Mouse (Mus musculus) hindbrain, embryonic 13.5 days (tissue): ENCODE measurements at regions not wholly inside any gene's neighbourhood (a gene's known extent, or its start where the extent isn't known, plus 50 kb on each side); places are given as distances from the start of the nearest gene placed in this dataset.

Source experiments
- ATAC-seq: fragments of 200-750 bp; cut with Nextera tagmentation; 2 replicates; pipeline ENCODE4 v1.8.0; 2017; ENCODE audit warnings: moderate TSS enrichment; ENCODE audit not compliant: low FRiP score
- H3K27ac ChIP-seq: fragments of 300-500 bp; sonication (generic); 2 replicates; pipeline ENCODE4 v1.5.1; 2015; ENCODE audit warnings: inconsistent platforms, mild to moderate bottlenecking, moderate library complexity
- H3K27me3 ChIP-seq: fragments of 300-500 bp; sonication (generic); 2 replicates; pipeline ENCODE4 v1.6.1; 2015; ENCODE audit warnings: mild to moderate bottlenecking, inconsistent platforms
- H3K36me3 ChIP-seq: fragments of 300-500 bp; sonication (generic); 2 replicates; pipeline ENCODE4 v1.6.1; 2015; ENCODE audit warnings: mild to moderate bottlenecking, inconsistent platforms
- H3K4me1 ChIP-seq: fragments of 300-500 bp; sonication (generic); replicated peaks from 2 replicates; pipeline ENCODE4 v1.6.1; 2015; ENCODE audit warnings: inconsistent platforms
- H3K4me2 ChIP-seq: fragments of 300-500 bp; sonication (generic); 2 replicates; pipeline ENCODE4 v1.6.1; 2015; ENCODE audit warnings: inconsistent platforms, mild to moderate bottlenecking, moderate library complexity
- H3K4me3 ChIP-seq: fragments of 300-500 bp; sonication (generic); 2 replicates; pipeline ENCODE4 v1.5.1; 2015; ENCODE audit warnings: mild to moderate bottlenecking, inconsistent platforms
- H3K9ac ChIP-seq: fragments of 300-500 bp; sonication (generic); 2 replicates; pipeline ENCODE4 v1.6.1; 2015; ENCODE audit warnings: mild to moderate bottlenecking, inconsistent platforms
- H3K9me3 ChIP-seq: fragments of 300-500 bp; sonication (generic); 2 replicates; pipeline ENCODE4 v1.6.1; 2016; ENCODE audit warnings: inconsistent platforms
- WGBS: fragments of 180-500 bp; shearing (Covaris S2); methylation state at CpG from one replicate; pipeline ENCODE4 v1.1.7; 2015; 5-methylcytosine and 5-hydroxymethylcytosine counted together

DNA sequence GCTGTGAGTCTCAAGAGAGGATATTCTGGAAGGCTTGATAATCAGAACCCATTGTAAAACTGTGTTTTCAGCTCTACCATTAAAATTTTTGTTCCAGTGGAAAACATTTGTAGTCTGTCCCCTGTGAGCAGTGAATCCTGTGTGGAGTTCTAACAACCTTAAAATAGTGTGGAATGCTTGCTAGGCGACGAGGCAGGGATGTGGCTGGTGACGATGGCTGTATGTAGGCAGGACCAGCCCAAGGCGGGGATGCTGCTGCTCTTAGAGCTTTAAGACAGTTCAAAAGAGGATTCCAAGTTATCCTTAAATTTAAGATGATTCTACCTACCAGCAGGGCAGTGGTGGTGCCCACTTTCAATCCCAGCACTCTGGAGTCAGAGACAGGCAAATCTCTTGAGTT lies 1151.9 kb upstream of the A1bg start:
- 96% methylated on average over 4 of the region's 4 CpGs for WGBS
- no peak for ATAC-seq

DNA sequence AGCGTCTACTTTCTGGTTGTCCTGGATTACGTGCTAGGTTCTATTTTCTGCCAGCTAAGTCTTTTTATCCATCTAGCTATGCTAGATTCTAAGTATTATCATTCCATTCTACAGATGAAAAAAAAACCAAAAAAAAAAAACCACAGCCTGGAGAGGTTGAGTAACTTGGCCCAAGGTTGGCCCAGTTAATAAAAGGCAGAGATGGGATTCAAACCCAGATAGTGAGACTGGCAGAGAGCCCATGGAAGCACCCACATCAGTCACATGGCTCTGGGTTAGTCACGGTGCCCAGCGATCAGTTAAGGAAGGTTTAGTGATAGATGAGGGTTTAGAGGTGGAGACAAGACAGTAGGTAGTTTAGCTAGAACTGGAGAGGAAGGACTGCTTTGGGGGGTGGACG lies 1150.8 kb upstream of the A1bg start:
- H3K4me1 ChIP-seq, result no peaks in the 10 kb centered on the region
- no peak overlapping the region for H3K4me2 ChIP-seq
- H3K9ac ChIP-seq, result no peak overlapping the region
- H3K27me3 ChIP-seq, result 0 out of 2 replicates have a peak, but pooled peaks cover 4% of the 10 kb centered on the region
- H3K9me3 ChIP-seq, result no peaks in the 10 kb centered on the region
- no peak overlapping the region for H3K4me3 ChIP-seq
- no peak for ATAC-seq
- no peak overlapping the region for H3K27ac ChIP-seq
- H3K36me3 ChIP-seq, result no peaks in the 10 kb centered on the region
- WGBS, result 93% methylated on average over 5 of the region's 5 CpGs

More for the DNA sequence above, 1151.9 kb upstream of the A1bg start:
- 0 out of 2 replicates have a peak, but pooled peaks cover 4% of the 10 kb centered on the region for H3K27me3 ChIP-seq
- no peaks in the 10 kb centered on the region for H3K4me1 ChIP-seq
- H3K9ac ChIP-seq, result no peak overlapping the region
- no peak overlapping the region for H3K27ac ChIP-seq
- H3K4me3 ChIP-seq, result no peak overlapping the region
- no peaks in the 10 kb centered on the region for H3K9me3 ChIP-seq
- H3K36me3 ChIP-seq, result no peaks in the 10 kb centered on the region
- H3K4me2 ChIP-seq, result no peak overlapping the region

DNA sequence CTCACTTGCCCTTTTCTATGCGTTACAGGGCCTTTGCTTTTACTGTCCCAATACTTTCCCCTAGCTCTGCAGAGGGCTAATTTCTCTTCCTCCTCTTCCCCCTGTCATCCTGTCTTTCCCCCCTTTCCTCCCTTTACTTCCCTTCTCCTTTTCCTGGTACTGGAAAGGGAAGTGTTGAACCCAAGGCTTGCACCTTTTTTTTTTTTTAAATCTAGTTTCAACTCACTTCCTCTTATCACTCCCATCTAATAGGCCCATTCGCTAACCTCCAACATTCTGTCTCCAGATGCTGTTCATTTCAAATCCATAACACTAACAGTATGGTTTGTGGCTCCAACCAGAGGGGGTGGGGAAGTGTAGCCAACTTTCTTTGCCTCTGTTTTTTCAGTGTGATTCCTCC lies 1148.5 kb upstream of the A1bg start:
- WGBS, result 85% methylated on average over 2 of the region's 2 CpGs
- H3K36me3 ChIP-seq, result no peaks in the 10 kb centered on the region

DNA sequence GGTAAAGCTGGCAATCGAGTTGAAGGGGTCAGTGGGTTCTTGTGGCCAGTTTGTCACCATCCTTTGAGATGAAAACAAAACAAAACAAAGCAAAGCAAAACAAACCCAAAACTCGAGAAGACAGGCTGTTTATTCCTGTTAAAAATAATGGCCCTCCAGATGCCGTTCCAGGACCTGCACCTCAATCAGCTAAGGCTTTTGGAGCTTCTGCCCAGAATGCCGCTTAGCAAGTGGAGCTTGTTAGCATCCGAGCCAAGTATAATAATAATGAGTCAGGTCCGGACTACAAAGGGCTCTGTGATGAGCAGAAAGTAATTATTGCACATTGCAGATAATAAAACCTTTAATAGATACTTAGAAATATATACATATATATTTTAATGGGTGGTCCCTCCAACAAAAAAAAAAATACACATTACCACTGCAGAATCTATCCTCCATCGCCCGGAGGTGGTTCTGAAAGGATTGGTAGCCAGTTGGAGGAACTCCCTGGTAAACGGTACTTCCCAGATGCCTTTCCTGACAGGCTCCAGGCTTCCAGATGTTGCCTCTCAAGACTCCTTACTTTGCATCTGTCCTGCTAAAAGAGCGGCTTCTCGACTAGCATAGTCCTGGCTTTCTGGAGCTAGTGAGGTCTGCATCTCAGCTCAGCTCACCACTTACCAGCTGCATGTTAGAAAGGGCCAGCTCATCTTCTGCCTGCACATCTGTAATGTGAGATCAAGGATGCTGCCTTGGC lies 1145.8 kb upstream of the A1bg start:
- ATAC-seq, result no peak
- Histone ChIP-seq H3K9me3 (no peaks in the 10 kb centered on the region), H3K9ac (no peak overlapping the region), H3K27me3 (0 out of 2 replicates have a peak, but pooled peaks cover 4% of the 10 kb centered on the region), H3K4me2 (no peak overlapping the region), H3K36me3 (no peaks in the 10 kb centered on the region), H3K4me3 (no peak overlapping the region), H3K4me1 (no peaks in the 10 kb centered on the region), H3K27ac (no peak overlapping the region)
- WGBS, result 69% methylated on average over 11 of the region's 11 CpGs

More for the DNA sequence above, 1148.5 kb upstream of the A1bg start:
- Histone ChIP-seq H3K4me1 (no peaks in the 10 kb centered on the region), H3K27me3 (0 out of 2 replicates have a peak, but pooled peaks cover 4% of the 10 kb centered on the region), H3K9ac (no peak overlapping the region), H3K27ac (no peak overlapping the region), H3K9me3 (no peaks in the 10 kb centered on the region), H3K4me2 (no peak overlapping the region), H3K4me3 (no peak overlapping the region)
- ATAC-seq, result no peak

DNA sequence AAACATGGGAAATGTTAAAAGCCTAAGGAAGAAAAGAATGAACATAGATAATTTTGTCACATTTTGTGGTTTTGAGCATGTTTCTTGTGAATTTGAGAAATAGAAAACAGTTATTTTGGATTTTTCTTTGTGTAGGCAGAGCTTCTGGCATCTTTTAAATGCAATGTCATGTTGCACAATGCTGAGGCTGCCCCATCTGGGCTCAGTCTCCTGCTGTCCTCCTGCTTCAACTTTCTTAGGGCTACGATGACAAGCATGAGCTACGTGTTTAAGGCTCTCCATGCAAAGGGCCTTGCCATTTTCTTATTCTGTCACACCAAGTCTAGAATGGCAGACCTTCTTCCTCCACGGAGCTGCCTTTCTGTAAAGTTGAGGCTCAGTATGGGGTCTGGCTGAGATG lies 1141.6 kb upstream of the A1bg start:
- Histone ChIP-seq H3K9ac (no peak overlapping the region), H3K4me2 (no peak overlapping the region), H3K27me3 (no peaks in the 10 kb centered on the region), H3K36me3 (no peaks in the 10 kb centered on the region), H3K4me1 (no peaks in the 10 kb centered on the region), H3K27ac (no peak overlapping the region), H3K9me3 (no peaks in the 10 kb centered on the region), H3K4me3 (no peak overlapping the region)
- ATAC-seq, result no peak
- 86% methylated on average over 3 of the region's 3 CpGs for WGBS

DNA sequence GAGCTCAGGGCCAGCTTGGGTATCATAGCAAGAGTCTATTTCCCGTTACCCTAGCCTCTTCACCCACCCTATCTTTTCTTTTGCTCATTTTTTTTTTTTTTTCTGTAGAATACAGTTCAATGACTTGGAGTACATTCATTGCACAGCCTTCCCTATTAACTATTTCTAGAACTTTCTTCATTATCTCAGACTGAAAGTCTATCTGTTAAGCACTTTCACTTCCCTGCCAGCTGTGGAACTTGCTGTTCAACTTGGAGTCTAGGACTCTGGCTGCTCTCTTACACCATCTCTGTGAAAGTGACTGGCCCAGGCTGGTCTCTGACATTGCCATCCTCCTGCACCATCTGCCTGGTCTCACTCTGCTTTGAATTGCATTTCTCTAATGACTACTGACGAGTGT lies 1134.6 kb upstream of the A1bg start:
- 89% methylated on average over 2 of the region's 2 CpGs for WGBS
- Histone ChIP-seq H3K27ac (no peak overlapping the region), H3K9me3 (no peaks in the 10 kb centered on the region), H3K4me3 (no peak overlapping the region), H3K9ac (no peak overlapping the region), H3K4me1 (no peaks in the 10 kb centered on the region), H3K27me3 (no peaks in the 10 kb centered on the region), H3K4me2 (no peak overlapping the region), H3K36me3 (no peaks in the 10 kb centered on the region)
- ATAC-seq, result no peak

DNA sequence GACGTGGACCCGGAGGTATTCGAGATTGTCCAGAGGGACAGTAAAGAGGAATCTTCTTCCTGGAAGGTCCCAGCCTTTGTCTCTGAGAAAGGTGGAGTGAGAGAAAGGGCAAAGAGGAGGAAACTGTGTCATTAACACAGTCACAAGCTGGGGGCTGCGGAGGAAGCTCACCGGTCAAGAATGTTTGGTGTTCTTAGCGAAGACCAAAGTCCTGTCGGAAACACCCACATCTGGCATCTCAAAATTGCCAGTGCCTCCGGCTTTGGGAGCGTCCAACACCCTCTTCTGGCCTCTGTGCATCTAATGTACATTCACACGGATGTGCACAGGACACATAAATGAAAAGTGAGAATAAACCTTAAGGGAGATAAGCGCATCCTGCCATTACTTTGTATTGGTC lies 1134.1 kb upstream of the A1bg start:
- 92% methylated on average over 11 of the region's 11 CpGs for WGBS
- ATAC-seq, result no peak
- Histone ChIP-seq H3K4me3 (no peak overlapping the region), H3K9ac (no peak overlapping the region), H3K27me3 (no peaks in the 10 kb centered on the region), H3K4me2 (no peak overlapping the region), H3K9me3 (no peaks in the 10 kb centered on the region), H3K36me3 (no peaks in the 10 kb centered on the region), H3K4me1 (no peaks in the 10 kb centered on the region), H3K27ac (no peak overlapping the region)

DNA sequence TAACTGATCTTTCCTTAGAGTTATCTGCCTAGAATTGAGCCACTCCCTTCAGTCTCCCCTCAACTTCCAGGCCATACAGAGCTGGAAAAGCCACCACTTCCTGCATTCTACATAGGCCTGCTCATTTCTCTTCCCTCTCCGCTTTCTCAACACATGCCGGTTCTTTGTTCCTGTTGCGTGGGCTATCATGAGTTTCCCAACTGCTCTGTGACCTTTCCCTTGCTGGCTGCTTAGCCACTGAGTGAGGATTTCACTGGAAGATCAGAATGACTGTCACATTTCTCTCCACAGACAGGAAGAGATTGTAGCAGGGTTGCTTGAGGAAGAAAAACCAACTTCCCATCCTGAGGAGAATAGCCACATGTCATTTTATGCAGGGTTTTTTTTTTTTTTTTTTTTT lies 1133.6 kb upstream of the A1bg start:
- no peaks in the 10 kb centered on the region for H3K36me3 ChIP-seq
- no peak overlapping the region for H3K27ac ChIP-seq
- WGBS, result 86% methylated on average over 3 of the region's 3 CpGs
- no peak overlapping the region for H3K9ac ChIP-seq
- H3K27me3 ChIP-seq, result no peaks in the 10 kb centered on the region
- no peaks in the 10 kb centered on the region for H3K4me1 ChIP-seq
- H3K9me3 ChIP-seq, result no peaks in the 10 kb centered on the region
- no peak overlapping the region for H3K4me3 ChIP-seq
- no peak overlapping the region for H3K4me2 ChIP-seq
- ATAC-seq, result no peak

DNA sequence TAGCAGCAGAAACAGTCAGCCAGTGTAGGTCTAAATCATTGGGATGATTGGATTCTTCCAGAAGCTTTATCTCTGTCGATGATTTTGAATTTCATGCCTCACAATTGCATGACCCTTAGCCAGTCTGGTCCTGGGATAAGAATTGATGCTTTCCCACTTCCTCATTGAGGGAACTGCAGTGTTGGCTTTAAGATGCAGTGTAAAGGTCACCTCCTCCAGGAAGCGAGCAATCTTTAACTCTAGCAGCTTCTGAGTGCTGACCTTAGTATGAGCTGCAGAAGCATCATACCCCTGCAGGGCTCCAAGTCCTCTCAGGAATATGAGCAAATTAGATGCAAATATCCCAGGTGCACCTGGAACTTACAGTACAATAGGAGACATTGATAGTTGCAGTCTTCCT lies 1132.2 kb upstream of the A1bg start:
- H3K9ac ChIP-seq, result no peak overlapping the region
- no peak for ATAC-seq
- 85% methylated on average over 2 of the region's 2 CpGs for WGBS
- no peaks in the 10 kb centered on the region for H3K27me3 ChIP-seq
- no peaks in the 10 kb centered on the region for H3K36me3 ChIP-seq
- 0 out of 2 replicates have a peak, but pooled peaks cover 5% of the 10 kb centered on the region for H3K9me3 ChIP-seq
- no peak overlapping the region for H3K4me3 ChIP-seq
- H3K4me1 ChIP-seq, result no peaks in the 10 kb centered on the region
- no peak overlapping the region for H3K4me2 ChIP-seq
- H3K27ac ChIP-seq, result no peak overlapping the region

DNA sequence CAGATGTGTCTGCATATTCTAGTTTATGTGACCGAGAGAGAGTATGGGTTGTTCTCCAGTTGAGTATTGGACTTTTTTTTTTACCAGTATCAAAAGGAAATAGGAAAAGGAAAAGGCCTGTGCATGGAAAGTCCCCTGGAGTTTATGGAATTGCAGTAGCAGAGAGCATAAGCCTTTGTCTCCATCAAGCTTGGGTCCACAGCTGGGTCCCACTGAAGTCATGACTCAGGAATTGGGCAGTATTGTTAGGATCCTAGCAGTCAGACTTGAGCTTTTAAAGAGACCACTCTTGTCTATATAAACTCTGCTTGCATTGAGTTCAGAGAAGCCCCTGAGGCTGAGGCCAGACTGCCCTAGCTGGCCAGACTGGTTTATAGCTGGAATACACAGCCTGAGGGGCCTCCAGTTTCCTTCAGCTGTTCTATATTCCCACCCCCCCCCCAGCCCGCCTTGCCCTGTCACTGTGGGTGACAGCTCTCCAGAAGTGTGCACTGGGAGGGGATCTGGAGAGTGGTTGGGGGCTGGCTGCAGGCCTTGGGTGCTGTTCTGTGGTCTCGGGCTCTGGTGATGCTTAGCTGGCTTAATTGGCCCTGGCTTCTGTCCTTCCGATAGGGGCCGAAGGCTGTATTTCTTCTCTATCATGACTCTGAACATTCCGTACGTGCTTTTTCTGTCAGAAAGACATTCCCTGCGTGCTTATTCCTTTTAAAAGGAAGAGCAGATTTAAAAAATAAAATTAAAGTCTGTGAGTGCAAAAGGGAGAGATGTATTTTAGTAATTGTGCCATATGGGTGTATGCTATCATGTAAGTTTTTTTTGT lies 1130.8 kb upstream of the A1bg start:
- Histone ChIP-seq H3K4me1 (no peaks in the 10 kb centered on the region), H3K36me3 (no peaks in the 10 kb centered on the region), H3K27ac (no peak overlapping the region), H3K4me3 (no peak overlapping the region), H3K9ac (no peak overlapping the region), H3K4me2 (no peak overlapping the region), H3K9me3 (0 out of 2 replicates have a peak, but pooled peaks cover 5% of the 10 kb centered on the region), H3K27me3 (no peaks in the 10 kb centered on the region)
- ATAC-seq, result no peak
- 82% methylated on average over 8 of the region's 8 CpGs for WGBS

DNA sequence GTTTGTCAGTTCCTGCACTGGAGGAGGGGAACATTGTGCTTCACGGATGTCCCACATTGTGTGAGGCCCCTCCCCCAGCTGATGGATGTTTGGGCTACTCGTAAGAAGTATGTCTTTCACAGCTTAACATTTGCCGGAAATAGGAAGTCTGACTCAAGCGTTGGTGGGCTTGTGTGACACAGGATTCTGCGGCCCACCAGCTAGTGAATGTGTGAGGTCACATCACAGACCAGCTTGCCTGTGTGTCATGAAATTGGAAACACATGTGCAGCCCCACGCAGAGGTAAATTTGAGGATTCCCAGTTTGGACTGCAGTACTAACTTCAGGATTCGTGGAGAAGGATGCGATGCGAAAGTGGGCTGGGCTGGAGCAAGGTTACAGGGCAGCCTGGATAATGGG lies 1126.6 kb upstream of the A1bg start:
- Histone ChIP-seq H3K27me3 (no peaks in the 10 kb centered on the region), H3K4me1 (no peaks in the 10 kb centered on the region), H3K9ac (no peak overlapping the region), H3K27ac (no peak overlapping the region), H3K4me2 (no peak overlapping the region), H3K9me3 (0 out of 2 replicates have a peak, but pooled peaks cover 5% of the 10 kb centered on the region), H3K4me3 (no peak overlapping the region), H3K36me3 (no peaks in the 10 kb centered on the region)
- no peak for ATAC-seq
- 72% methylated on average over 9 of the region's 9 CpGs for WGBS

DNA sequence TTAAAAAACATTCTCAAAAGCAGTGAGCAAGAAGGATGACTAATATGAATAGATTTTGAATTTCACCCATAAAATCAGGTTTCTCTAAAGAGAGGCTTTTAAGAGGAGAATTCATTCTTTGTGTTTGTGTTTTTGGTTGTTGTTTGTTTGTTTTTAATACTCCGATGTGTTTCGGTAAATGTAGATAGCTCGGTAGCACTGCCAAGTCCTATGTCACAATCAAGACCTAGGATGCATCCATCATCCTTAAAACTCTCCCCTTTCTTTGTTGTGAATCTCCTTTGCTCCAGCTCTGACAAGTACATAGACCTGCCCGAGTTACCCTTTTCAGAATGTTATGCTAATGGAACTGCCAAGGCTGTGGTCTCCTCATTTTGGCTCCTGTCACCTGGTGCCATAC lies 1126.2 kb upstream of the A1bg start:
- Histone ChIP-seq H3K4me2 (no peak overlapping the region), H3K9me3 (0 out of 2 replicates have a peak, but pooled peaks cover 5% of the 10 kb centered on the region), H3K36me3 (no peaks in the 10 kb centered on the region), H3K9ac (no peak overlapping the region), H3K4me1 (no peaks in the 10 kb centered on the region), H3K27me3 (no peaks in the 10 kb centered on the region), H3K27ac (no peak overlapping the region), H3K4me3 (no peak overlapping the region)
- 78% methylated on average over 4 of the region's 4 CpGs for WGBS
- ATAC-seq, result no peak
